Mouse (Mus musculus) G1E-ER4 (cell line): ENCODE measurements around the gene Dguok. TPM values are rescaled to one million over a fixed set of nuclear protein-coding genes. Genes with fewer than 3 reads are reported as not detected.

Experiments
- GATA1 ChIP-seq: IDR thresholded peaks from one replicate; pipeline ENCODE4 v1.8.0; 2012; ENCODE audit warnings: low read length, inconsistent platforms
- polyA plus RNA-seq: library from polyadenylated mRNA; stranded (reverse); fragments of >175 nt; gene quantifications from 2 replicates; pipeline ENCODE4 v1.2.3, GENCODE M21; 2012

Dguok gene
- polyA plus RNA-seq, 1 experiment, result 8.9 TPM

DNA sequence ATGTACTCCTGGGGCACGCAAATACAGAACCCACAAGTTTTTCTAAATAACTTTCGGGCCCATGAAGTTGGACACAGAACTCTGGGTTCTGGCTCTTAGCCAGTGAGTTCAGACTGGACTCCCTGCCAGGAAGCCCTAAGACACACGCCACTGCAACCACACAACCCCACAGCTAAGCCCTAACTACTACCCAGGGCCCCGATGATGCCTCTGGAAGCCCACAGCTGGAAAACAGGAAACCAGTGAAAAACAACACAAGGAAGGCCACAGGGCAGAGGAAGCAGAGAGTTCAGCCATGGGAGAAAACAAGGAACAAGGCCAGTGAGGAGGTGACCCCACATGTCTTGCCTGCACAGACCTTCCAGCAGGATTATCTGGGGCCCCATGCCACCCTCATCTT is 73.2 kb downstream of the Dguok start:
- no peak for TF ChIP-seq GATA1

- no peak for TF ChIP-seq GATA1
Observed at GRCm38 (mm10) chr6:83432966-83433365, 73.8 kb downstream of the Dguok start.

Other genes starting within 250 kb of the Dguok start
- gene Mthfd2, start 181.1 kb downstream of the Dguok start, polyA plus RNA-seq, result 28.6 and 33.9 TPM in 2 replicates
- gene Mob1a, start 181.0 kb downstream of the Dguok start, polyA plus RNA-seq, result 121 and 167 TPM in 2 replicates
- 66.7 and 111 TPM in 2 replicates for gene Bola3, start 157.8 kb downstream of the Dguok start, polyA plus RNA-seq
- gene Tet3, start 47.9 kb downstream of the Dguok start, polyA plus RNA-seq, result 36.2 and 60.4 TPM in 2 replicates
- gene Actg2, start 29.3 kb upstream of the Dguok start, polyA plus RNA-seq, result not detected in 2 replicates
- gene Stambp, start 65.8 kb upstream of the Dguok start, polyA plus RNA-seq, result 1.2 and 1.6 TPM in 2 replicates
- gene Clec4f, start 149.2 kb upstream of the Dguok start, polyA plus RNA-seq, result not detected in 2 replicates
- not detected in 2 replicates for gene Cd207, start 170.9 kb upstream of the Dguok start, polyA plus RNA-seq
- gene Vax2, start 204.3 kb upstream of the Dguok start, polyA plus RNA-seq, result not detected in 2 replicates
- gene Atp6v1b1, start 236.0 kb upstream of the Dguok start, polyA plus RNA-seq, result not detected in 2 replicates